Mouse (Mus musculus) liver, embryonic 14.5 days (tissue): ENCODE results near the gene Zfp821.

Experiments
- CTCF ChIP-seq: IDR thresholded peaks from 2 replicates; pipeline ENCODE4 v1.5.1; 2016; ENCODE audit warnings: antibody characterized with exemption, low read depth, control low read depth
- EP300 ChIP-seq: IDR thresholded peaks from 2 replicates; pipeline ENCODE4 v1.6.1; 2016; ENCODE audit warnings: antibody characterized with exemption, low read depth

GRCm38 (mm10) chr8:109756849-109757248, 51.5 kb downstream of the Zfp821 start:
- no peak for TF ChIP-seq CTCF
- no peak for TF ChIP-seq EP300
